Mouse (Mus musculus) kidney, adult 2 months (tissue): ENCODE data around the gene H2al2a.

Experiments
- CTCF ChIP-seq: fragments of 200-500 bp; conservative IDR thresholded peaks from 2 replicates; pipeline ENCODE4 v1.5.1; 2011; ENCODE audit warnings: low read depth, mild to moderate bottlenecking, control low read depth, low read length, moderate library complexity, mixed read lengths; ENCODE audit not compliant: insufficient read depth, insufficient read length
- POLR2A ChIP-seq: fragments of 200-500 bp; IDR thresholded peaks from one replicate; pipeline ENCODE4 v1.6.1; 2011; ENCODE audit warnings: low read depth, low read length, control low read depth

GRCm38 (mm10) chr2:17971407-17971806, 25.4 kb downstream of the H2al2a start:
- TF ChIP-seq CTCF (no peak), POLR2A (no peak)
